Mouse (Mus musculus) C2C12 (cell line): ENCODE results near the gene Atp5l. TPM values are rescaled to one million over a fixed set of nuclear protein-coding genes. Genes with fewer than 3 reads are reported as not detected.

ENCODE experiments used
- H3K27me3 ChIP-seq: one replicate; pipeline ENCODE4 v1.6.1; 2011; ENCODE audit not compliant: control insufficient read depth, insufficient read depth, insufficient read length
- H3K36me3 ChIP-seq: one replicate; pipeline ENCODE4 v1.6.1; 2011; ENCODE audit not compliant: control insufficient read depth, insufficient read depth
- H3K4me3 ChIP-seq: one replicate; pipeline ENCODE4 v1.5.1; 2011; ENCODE audit warnings: mild to moderate bottlenecking, control low read depth; ENCODE audit not compliant: poor library complexity, insufficient read depth, severe bottlenecking
- H3K79me2 ChIP-seq: one replicate; pipeline ENCODE4 v1.6.1; 2011; ENCODE audit not compliant: control insufficient read depth, insufficient read depth
- H3K79me3 ChIP-seq: one replicate; pipeline ENCODE4 v1.6.1; 2011; ENCODE audit warnings: low read depth, control low read depth
- H3ac ChIP-seq: one replicate; pipeline ENCODE3; 2011; ENCODE audit warnings: low read depth; ENCODE audit not compliant: control insufficient read depth, insufficient read length
- CEBPB ChIP-seq: IDR thresholded peaks from one replicate; pipeline ENCODE4 v1.6.1; 2011; ENCODE audit warnings: low read depth, mild to moderate bottlenecking, control low read depth, moderate library complexity
- CTCF ChIP-seq: IDR thresholded peaks from one replicate; pipeline ENCODE4 v1.5.1; 2011; ENCODE audit not compliant: control insufficient read depth, insufficient read depth, insufficient read length
- FOSL1 ChIP-seq: IDR thresholded peaks from one replicate; pipeline ENCODE4 v1.8.0; 2011; ENCODE audit warnings: mild to moderate bottlenecking, low read length; ENCODE audit not compliant: poor library complexity, insufficient read depth, severe bottlenecking
- MAX ChIP-seq: IDR thresholded peaks from one replicate; pipeline ENCODE4 v1.6.1; 2011; ENCODE audit warnings: mild to moderate bottlenecking, control low read depth
- MYOD1 ChIP-seq: IDR thresholded peaks from one replicate; pipeline ENCODE4 v1.6.1; 2011; ENCODE audit warnings: low read depth; ENCODE audit not compliant: control insufficient read depth, insufficient read length
- MYOG ChIP-seq: IDR thresholded peaks from one replicate; pipeline ENCODE4 v1.6.1; 2011; ENCODE audit not compliant: control insufficient read depth, insufficient read length; ENCODE audit errors: extremely low read depth
- USF1 ChIP-seq: IDR thresholded peaks from one replicate; pipeline ENCODE4 v1.6.1; 2011; ENCODE audit warnings: low read depth, mild to moderate bottlenecking, control low read depth, moderate library complexity
- polyA plus RNA-seq: library from polyadenylated mRNA; unstranded; fragments of >200 nt; fragmentation: generic; extraction: Trizol; gene quantifications from one replicate; pipeline ENCODE4 v1.2.1, GENCODE M21; 2012; ENCODE audit warnings: missing spikeins

Gene Atp5l
- polyA plus RNA-seq, 1 experiment = 734 TPM

DNA sequence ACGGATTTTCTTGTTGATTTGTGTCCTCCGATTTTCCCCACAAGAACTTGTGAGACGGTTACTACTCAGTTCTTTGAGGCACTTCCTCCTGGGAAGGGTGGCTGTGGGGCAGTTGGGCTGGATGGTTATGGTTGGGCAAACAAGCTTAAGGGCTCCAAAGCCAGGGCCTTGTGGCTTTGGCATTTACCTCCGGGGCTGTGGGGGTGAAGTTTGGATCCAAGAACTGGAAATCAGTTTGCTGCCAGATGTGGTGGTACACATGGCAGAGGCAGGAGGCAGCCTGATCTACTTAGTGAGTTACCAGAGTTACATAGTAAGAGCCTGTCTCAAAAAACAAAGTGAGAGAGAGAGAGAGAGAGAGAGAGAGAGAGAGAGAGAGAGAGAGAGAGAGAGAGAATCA lies 16.7 kb downstream of the Atp5l start:
- Histone ChIP-seq H3K36me3 (no peaks in the 10 kb centered on the region), H3ac (no peak overlapping the region), H3K79me2 (no peaks in the 10 kb centered on the region), H3K79me3 (no peaks in the 10 kb centered on the region), H3K4me3 (no peak overlapping the region), H3K27me3 (no peaks in the 10 kb centered on the region)
- no peak for TF ChIP-seq MYOG

DNA sequence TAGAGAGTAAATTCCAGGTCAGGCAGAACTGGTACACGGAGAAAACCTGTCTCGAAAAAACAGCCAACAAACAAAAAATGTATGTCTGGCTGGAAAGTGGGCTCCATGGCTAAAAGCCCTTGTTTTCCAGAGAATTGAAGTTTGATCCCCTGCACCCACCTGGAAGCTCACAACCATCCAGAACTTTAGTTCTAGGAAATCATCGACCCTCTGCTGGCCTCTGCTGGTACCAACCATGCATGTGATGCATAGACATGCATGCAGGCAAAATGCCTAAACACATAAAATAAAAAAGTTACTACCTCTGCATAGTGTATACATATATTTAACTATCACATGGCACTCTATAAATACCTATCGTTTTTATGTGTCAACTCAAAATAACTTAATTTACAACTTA lies 20.1 kb downstream of the Atp5l start:
- no peaks in the 10 kb centered on the region for H3K27me3 ChIP-seq
- TF ChIP-seq MYOG (no peak), FOSL1 (no peak), CTCF (no peak), MYOD1 (no peak), MAX (no peak), USF1 (no peak), CEBPB (no peak)
- no peaks in the 10 kb centered on the region for H3K79me3 ChIP-seq
- H3K79me2 ChIP-seq = no peaks in the 10 kb centered on the region
- H3K4me3 ChIP-seq = no peak overlapping the region
- no peak overlapping the region for H3ac ChIP-seq
- H3K36me3 ChIP-seq = no peaks in the 10 kb centered on the region

DNA sequence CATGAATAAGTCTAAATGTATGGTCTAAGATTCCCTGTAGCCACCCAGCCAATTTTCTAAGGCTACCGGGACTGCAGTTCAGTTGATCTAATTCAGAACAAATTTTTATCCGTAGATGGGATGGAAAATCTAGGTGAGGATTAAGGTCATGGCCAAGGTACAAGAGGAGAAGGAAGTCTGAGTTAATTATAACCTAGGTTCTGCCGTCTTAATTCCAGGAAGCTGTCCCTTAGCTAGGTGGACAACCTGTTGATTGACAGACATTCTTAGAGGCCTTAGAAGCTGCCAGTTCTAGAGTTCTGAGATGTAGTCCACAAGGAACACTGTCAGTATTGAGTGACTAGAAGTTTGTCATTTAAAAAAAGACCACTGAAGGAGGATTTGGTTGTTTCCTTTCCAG lies 20.8 kb downstream of the Atp5l start:
- no peaks in the 10 kb centered on the region for H3K79me3 ChIP-seq
- no peaks in the 10 kb centered on the region for H3K79me2 ChIP-seq
- no peak for TF ChIP-seq USF1
- TF ChIP-seq FOSL1 = no peak
- no peak for TF ChIP-seq MAX
- TF ChIP-seq CTCF = no peak
- no peak for TF ChIP-seq MYOD1
- no peak for TF ChIP-seq MYOG
- no peak for TF ChIP-seq CEBPB
- no peaks in the 10 kb centered on the region for H3K27me3 ChIP-seq
- no peak overlapping the region for H3ac ChIP-seq
- H3K36me3 ChIP-seq = no peaks in the 10 kb centered on the region
- no peak overlapping the region for H3K4me3 ChIP-seq

DNA sequence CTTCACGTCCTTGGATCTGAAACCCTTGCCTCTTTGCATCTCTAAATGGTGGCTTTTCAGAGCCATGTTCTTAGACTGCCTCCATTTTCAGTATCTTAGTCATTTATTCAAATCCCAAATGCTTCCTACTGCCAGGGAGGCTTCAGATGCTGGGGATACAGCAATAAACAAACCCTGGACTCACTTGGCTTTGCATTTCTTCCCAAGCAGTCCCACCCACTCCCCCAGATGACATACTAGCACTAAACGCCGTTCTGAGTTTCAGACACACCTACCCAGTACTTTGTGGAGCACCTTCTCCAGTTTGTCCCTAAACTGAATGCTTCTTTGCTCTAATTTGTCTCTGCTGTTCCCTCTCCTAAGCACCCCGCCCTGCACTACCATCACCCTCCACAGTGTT lies 23.5 kb downstream of the Atp5l start:
- no peak for TF ChIP-seq FOSL1

DNA sequence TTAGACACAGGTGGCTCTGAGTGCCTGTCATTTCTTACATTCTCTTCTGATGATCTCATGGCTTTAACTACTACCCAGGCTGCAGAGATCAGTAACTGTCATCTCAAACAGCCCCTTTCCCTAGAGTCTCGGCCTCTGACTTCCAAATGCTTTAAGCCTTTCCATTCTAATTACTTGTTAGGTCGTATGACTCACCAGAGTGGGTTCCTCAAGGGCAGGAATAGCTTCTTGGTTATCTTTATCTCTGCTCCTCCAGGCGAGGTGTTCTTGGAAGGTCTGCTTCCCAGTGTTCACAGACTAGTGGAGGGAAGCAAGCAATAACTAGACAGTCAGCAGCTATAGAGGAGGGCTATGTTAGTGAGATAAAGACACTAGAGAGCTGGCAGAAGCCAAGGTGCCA lies 27.9 kb downstream of the Atp5l start:
- TF ChIP-seq CTCF (no peak), USF1 (no peak), CEBPB (no peak), MAX (no peak), MYOG (no peak), MYOD1 (no peak), FOSL1 (no peak)
- no peaks in the 10 kb centered on the region for H3K36me3 ChIP-seq
- no peaks in the 10 kb centered on the region for H3K79me3 ChIP-seq
- peaks cover 1% of the 10 kb centered on the region for H3K27me3 ChIP-seq
- no peak overlapping the region for H3ac ChIP-seq
- H3K4me3 ChIP-seq = no peak overlapping the region
- H3K79me2 ChIP-seq = no peaks in the 10 kb centered on the region

More for the DNA sequence above, 23.5 kb downstream of the Atp5l start:
- Histone ChIP-seq H3K36me3 (no peaks in the 10 kb centered on the region), H3K27me3 (no peaks in the 10 kb centered on the region), H3ac (no peak overlapping the region), H3K4me3 (no peak overlapping the region), H3K79me3 (no peaks in the 10 kb centered on the region), H3K79me2 (no peaks in the 10 kb centered on the region)

DNA sequence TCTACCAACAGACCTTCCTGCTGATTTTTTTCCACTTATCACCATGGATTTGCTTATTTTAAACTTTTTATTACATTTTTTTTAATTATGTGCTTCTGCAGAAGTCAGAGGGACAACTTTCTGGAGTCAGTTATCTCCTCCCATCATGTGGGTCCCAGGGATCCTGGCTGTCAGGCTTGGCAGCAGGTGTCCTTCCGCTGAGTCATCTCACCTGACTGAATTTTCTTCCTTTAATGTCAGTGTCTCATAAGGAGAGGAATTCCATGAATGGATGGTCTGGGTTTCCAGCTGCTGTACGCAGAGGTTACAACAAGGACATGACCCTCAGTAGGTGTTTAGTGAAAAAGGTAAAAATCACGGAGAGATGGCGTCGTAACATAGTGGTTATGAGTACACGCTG lies 29.3 kb downstream of the Atp5l start:
- H3K27me3 ChIP-seq = peaks cover 4% of the 10 kb centered on the region

DNA sequence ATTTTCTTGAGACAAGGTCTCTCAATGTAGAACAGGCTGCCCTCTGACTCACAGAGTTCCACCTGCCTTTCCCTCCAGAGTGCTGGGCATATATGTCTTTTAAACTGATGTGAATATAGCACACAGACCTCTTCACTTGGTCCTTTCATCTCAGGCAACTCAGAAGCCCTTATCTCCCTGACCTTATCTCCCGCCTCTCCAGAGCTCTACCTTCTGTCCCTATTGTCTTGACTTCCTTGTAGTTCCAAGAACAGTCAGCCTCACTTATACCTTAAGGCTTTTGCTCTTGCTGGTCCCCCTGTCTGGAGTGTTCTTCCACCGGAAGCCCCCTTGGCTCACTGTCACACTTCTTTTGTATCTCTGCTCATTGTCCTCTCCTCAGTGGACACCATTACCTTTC lies 30.4 kb downstream of the Atp5l start:
- H3K36me3 ChIP-seq = no peaks in the 10 kb centered on the region
- H3K79me2 ChIP-seq = no peaks in the 10 kb centered on the region
- H3ac ChIP-seq = no peak overlapping the region
- TF ChIP-seq CEBPB (no peak), MYOD1 (no peak), FOSL1 (no peak), USF1 (no peak)
- no peaks in the 10 kb centered on the region for H3K79me3 ChIP-seq
- peaks cover 4% of the 10 kb centered on the region for H3K27me3 ChIP-seq
- H3K4me3 ChIP-seq = no peak overlapping the region

More for the DNA sequence above, 29.3 kb downstream of the Atp5l start:
- no peaks in the 10 kb centered on the region for H3K79me3 ChIP-seq
- H3ac ChIP-seq = no peak overlapping the region
- H3K4me3 ChIP-seq = no peak overlapping the region
- no peaks in the 10 kb centered on the region for H3K36me3 ChIP-seq
- H3K79me2 ChIP-seq = no peaks in the 10 kb centered on the region
- TF ChIP-seq CEBPB = no peak
- TF ChIP-seq MYOG = no peak
- TF ChIP-seq CTCF = no peak
- no peak for TF ChIP-seq USF1
- no peak for TF ChIP-seq MAX
- no peak for TF ChIP-seq FOSL1
